Comparison of ENCODE assay signal across 28 mouse cellular contexts in the genomic region with DNA sequence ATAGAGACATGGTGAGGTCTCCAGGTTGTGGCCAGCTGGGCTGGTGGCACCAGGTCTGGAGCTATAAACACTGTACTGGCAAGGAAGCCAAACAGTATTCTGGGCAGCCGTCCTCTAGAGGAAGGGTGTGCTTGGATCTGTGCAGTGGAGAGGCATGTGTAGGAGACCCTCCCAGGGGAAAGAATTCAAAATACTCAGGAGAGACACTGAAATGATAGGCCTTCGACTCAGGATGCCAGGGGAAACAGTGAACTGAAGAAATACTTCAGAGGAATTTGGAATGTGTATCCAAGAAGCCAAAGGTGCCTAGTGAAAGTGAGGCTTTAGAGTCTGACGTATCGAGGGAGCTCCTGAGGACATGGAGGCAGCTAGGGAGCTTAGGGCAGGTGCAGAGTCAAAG. TPM values are rescaled to one million over a fixed set of nuclear protein-coding genes. Genes with fewer than 3 reads are reported as not detected.
DNase-seq lines count a peak whose midpoint lies in the region; ATAC-seq and TF ChIP-seq lines count a peak whose summit lies in the region.
"Had no signal": no experiment of that assay in that cellular context is flagged by ENCODE, and none has a peak within 500 bp of the region (broad histone marks: within the 10 kb centered on the region; RNA-seq: fewer than 3 reads in every experiment).

No protein-coding gene starts in this region.

- WGBS in heart, embryonic 16.5 days, result 43% methylated on average over 4 of the region's 4 CpGs

- intact Hi-C loops in gastrocnemius, adult 2 months (cut with DNase I), result no loop called here
- intact Hi-C loops in gastrocnemius, postnatal 14 days (cut with DNase I; ENCODE audit: low total_unique reads), result no loop called here

- no peaks in the 10 kb centered on the region for H3K36me3 ChIP-seq in heart, embryonic 16.5 days (ENCODE audit: control insufficient read depth, insufficient read depth)
- H3K36me3 ChIP-seq in testis, adult 2 months (ENCODE audit: control insufficient read depth, insufficient read depth, low read length), result no peaks in the 10 kb centered on the region
- H3K36me3 ChIP-seq: hindbrain, embryonic 12.5 days; intestine, embryonic 15.5 days; limb, embryonic 15.5 days; liver, embryonic 13.5 days; midbrain, embryonic 12.5 days; neural tube, embryonic 13.5 days had no signal

- H3K4me1 ChIP-seq in heart, embryonic 16.5 days (ENCODE audit: control insufficient read depth, insufficient read depth, low read length), result peaks cover 30% of the 10 kb centered on the region
- H3K4me1 ChIP-seq in testis, adult 2 months (ENCODE audit: control insufficient read depth, insufficient read depth, low read length), result peaks cover 14% of the 10 kb centered on the region
- H3K4me1 ChIP-seq: forebrain, embryonic 13.5 days; hindbrain, embryonic 12.5 days; midbrain, embryonic 12.5 days; neural tube, embryonic 13.5 days had no signal

- no peak overlapping the region for H3K4me3 ChIP-seq in gastrocnemius, adult 2 months
- no peak overlapping the region for H3K4me3 ChIP-seq in heart, embryonic 16.5 days (ENCODE audit: low read length)
- no peak overlapping the region for H3K4me3 ChIP-seq in testis, adult 2 months (ENCODE audit: control insufficient read depth, low read depth, low read length)
- H3K4me3 ChIP-seq: forebrain, embryonic 13.5 days; hindbrain, embryonic 12.5 days; intestine, embryonic 15.5 days; limb, embryonic 10.5 days; limb, embryonic 15.5 days; liver, embryonic 13.5 days; megakaryocyte, embryonic 14.5 days; midbrain, embryonic 12.5 days; myocyte; neural tube, embryonic 13.5 days had no signal

- no peak overlapping the region for H3K4me2 ChIP-seq in heart, embryonic 16.5 days (ENCODE audit: low read depth, low read length)
- H3K4me2 ChIP-seq: forebrain, embryonic 13.5 days; hindbrain, embryonic 12.5 days; intestine, embryonic 15.5 days; limb, embryonic 15.5 days; liver, embryonic 13.5 days; midbrain, embryonic 12.5 days; neural tube, embryonic 13.5 days had no signal

- H3K9me3 ChIP-seq in heart, embryonic 16.5 days (replicated peaks; ENCODE audit: control insufficient read depth, low read length), result no peaks in the 10 kb centered on the region
- H3K9me3 ChIP-seq: forebrain, embryonic 13.5 days; hindbrain, embryonic 12.5 days; limb, embryonic 10.5 days; limb, embryonic 15.5 days; liver, embryonic 13.5 days; midbrain, embryonic 12.5 days; neural tube, embryonic 13.5 days had no signal

- no peak for DNase-seq in gastrocnemius, adult 2 months
- DNase-seq in gastrocnemius, postnatal 14 days, result no peak
- DNase-seq in heart, adult 18-20 months, result no peak
- no peak for DNase-seq in testis, postnatal 14 days (ENCODE audit: low spot score)
- no peak for DNase-seq in adrenal gland, postnatal 25 days
- DNase-seq: adrenal gland, adult 2 months; cerebellum, adult 8-10 months; cerebellum, postnatal 25 days; gastrocnemius, postnatal 36 days; heart, postnatal 14 days; kidney, adult 8-10 months; kidney, postnatal 4 days; liver, embryonic 13.5 days had no signal

- peak overlapping the region; percentile 49 for H3K27ac ChIP-seq in gastrocnemius, adult 2 months
- peak overlapping the region; percentile 38; the same call in 1 of the 2 replicates for H3K27ac ChIP-seq in heart, embryonic 16.5 days (ENCODE audit: low read length)
- H3K27ac ChIP-seq in testis, adult 2 months (ENCODE audit: control insufficient read depth, insufficient read depth, low read depth, low read length), result peak overlapping the region; percentile 15; the same call in 1 of the 2 replicates
- H3K27ac ChIP-seq: forebrain, embryonic 13.5 days; hindbrain, embryonic 12.5 days; hindbrain, postnatal 0 days; intestine, embryonic 15.5 days; kidney, postnatal 0 days; limb, embryonic 10.5 days; limb, embryonic 15.5 days; liver, embryonic 13.5 days; midbrain, embryonic 12.5 days; neural tube, embryonic 13.5 days had no signal

- H3K9ac ChIP-seq in heart, embryonic 16.5 days (ENCODE audit: low read length), result no peak overlapping the region
- H3K9ac ChIP-seq: forebrain, embryonic 13.5 days; hindbrain, embryonic 12.5 days; intestine, embryonic 15.5 days; limb, embryonic 15.5 days; liver, embryonic 13.5 days; midbrain, embryonic 12.5 days; neural tube, embryonic 13.5 days had no signal

- TF ChIP-seq POLR2A in testis, adult 2 months (IDR thresholded peaks at IDR 0.05; ENCODE audit: control insufficient read depth, low read depth, low read length), result no peak

- no peak for TF ChIP-seq CTCF in gastrocnemius, adult 2 months (IDR thresholded peaks at IDR 0.05)
- no peak for TF ChIP-seq CTCF in testis, adult 2 months (IDR thresholded peaks at IDR 0.05; ENCODE audit: control insufficient read depth, insufficient read depth, insufficient replicate concordance, low read depth, low read length)

- ATAC-seq in heart, embryonic 16.5 days (replicated peaks; ENCODE audit: extremely low read depth, insufficient read depth, low FRiP score), result no peak
- ATAC-seq: activated CD4-positive, CD25-positive, alpha-beta regulatory T cell, adult 4 months; forebrain, embryonic 13.5 days; hindbrain, postnatal 0 days; intestine, embryonic 15.5 days had no signal

- no peaks in the 10 kb centered on the region for H3K27me3 ChIP-seq in heart, embryonic 16.5 days (ENCODE audit: control insufficient read depth, insufficient read depth, low read length)
- H3K27me3 ChIP-seq in testis, adult 2 months (ENCODE audit: control insufficient read depth, insufficient read depth, low read length), result no peaks in the 10 kb centered on the region
- H3K27me3 ChIP-seq: forebrain, embryonic 13.5 days; hindbrain, embryonic 12.5 days; intestine, embryonic 15.5 days; limb, embryonic 15.5 days; liver, embryonic 13.5 days; megakaryocyte, embryonic 14.5 days; midbrain, embryonic 12.5 days; neural tube, embryonic 13.5 days had no signal

RNA-seq across cellular contexts. Expression of a gene that starts 23.4 kb away (rescaled TPM):
- 1 to 10 TPM; 3.5 to 5.9 TPM for total RNA-seq in gastrocnemius, adult 2 months (2021)
- 10 to 100 TPM in 1 of 2 experiments, 1 to 10 TPM in 1; 8.2 to 10.0 TPM for total RNA-seq in gastrocnemius, postnatal 14 days (2021)
- polyA plus RNA-seq in heart, embryonic 16.5 days (2015; fragmentation: Nextera tagmentation; extraction: Ambion mirVana), result 8.1 and 9.3 TPM in 2 replicates
- 10 to 100 TPM; 10.6 to 12.8 TPM for total RNA-seq in heart, adult 18-20 months (2021)
- 7.8 and 8.1 TPM in 2 replicates for polyA plus RNA-seq in testis, adult 2 months (2012; rRNA removed)
- total RNA-seq in adrenal gland, postnatal 25 days (2021), result 27.2 and 31.3 TPM in 2 replicates
- total RNA-seq: CH12.LX had no signal
